Mouse (Mus musculus) ovary, postnatal 10 days (tissue): ENCODE measurements around the gene Tmod1.

Experiments
- DNase-seq: peaks from one replicate; pipeline ENCODE4 v3.0.0; 2022; ENCODE audit warnings: low spot score

Tmod1 gene

GRCm38 (mm10) chr4:46038892-46039751, at the start of gene Tmod1:
TSS of gene Tmod1 (plus strand) at chr4:46038935.
- no peak for DNase-seq

DNA sequence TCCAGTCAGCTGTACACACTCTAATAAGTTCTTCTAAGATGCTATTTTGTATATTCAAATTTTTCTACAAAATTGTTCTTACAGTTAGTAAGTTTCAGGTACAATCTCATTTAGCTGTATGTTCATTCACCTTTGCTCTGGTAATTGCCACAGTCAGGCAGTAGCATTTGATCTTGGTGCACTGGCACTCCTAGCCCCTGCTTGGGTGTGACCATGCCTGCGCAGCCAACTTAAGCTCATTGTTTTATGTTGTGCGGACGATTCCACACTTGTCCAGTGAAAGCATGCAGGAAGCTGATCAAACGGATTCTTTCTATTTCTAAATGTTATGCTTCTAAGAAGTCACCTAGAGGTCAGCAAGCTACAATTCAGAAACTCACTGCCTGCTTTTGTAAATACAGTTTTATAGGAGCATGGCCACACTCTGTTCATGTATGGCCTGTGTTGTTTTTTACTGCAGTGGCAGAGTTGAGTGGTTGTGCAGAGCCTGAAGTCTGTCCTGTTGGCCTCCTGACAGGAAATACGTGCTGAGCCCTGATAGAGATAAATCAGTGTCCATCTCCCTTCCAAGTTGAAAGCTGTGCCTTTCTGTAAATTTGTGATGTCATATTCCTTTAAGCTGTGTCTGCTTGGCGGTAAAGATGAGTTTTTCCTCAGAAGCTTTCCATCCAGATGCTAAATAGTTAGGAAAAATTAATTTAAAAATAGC, 48.2 kb upstream of the Tmod1 start:
- no peak for DNase-seq

GRCm38 (mm10) chr4:45998536-45998935, 40.2 kb upstream of the Tmod1 start:
- no peak for DNase-seq

- DNase-seq: no peak
Measured at GRCm38 (mm10) chr4:46008142-46008793, 30.5 kb upstream of the Tmod1 start.

GRCm38 (mm10) chr4:46011698-46012097, 27.0 kb upstream of the Tmod1 start:
- no peak for DNase-seq

DNA sequence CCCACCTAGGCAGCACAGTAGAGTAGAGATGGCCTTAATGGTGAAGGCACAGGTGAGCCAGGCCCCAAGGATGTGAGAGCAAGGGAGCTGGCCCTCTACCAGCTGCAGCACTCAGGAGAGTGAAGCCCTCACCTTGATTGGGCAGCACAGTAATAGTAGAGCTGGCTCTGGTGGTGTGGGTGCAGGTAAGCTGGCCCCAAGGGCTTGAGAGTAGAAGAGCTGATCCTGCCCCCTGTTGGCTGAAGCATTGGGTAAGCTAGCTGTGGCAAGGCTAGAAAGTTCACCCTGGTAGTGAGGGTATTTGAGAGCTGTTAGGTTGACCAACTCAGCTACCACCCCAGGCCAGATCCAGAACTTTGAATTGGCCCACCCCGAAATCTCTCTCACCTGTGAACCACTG, 23.1 kb upstream of the Tmod1 start:
- DNase-seq: no peak

- no peak for DNase-seq
Measured at GRCm38 (mm10) chr4:46023021-46023481, 15.7 kb upstream of the Tmod1 start.

DNA sequence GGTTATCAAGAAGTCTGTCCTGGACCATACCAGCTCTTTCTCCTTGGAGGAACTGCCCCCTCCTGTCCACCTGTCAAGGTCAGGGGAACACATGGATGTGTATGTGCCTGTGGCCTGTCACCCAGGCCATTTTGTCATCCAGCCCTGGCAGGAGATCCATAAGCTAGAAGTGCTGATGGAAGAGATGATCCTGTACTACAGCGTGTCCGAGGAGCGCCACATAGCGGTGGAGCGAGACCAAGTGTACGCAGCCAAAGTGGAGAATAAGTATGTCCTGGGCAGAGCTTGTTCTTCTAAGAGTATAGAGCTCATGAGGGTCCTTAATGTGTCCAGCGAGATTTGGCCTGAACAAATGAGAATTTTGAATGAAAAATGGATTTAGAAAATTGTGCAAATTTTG, 12.8 kb upstream of the Tmod1 start:
- no peak for DNase-seq

DNA sequence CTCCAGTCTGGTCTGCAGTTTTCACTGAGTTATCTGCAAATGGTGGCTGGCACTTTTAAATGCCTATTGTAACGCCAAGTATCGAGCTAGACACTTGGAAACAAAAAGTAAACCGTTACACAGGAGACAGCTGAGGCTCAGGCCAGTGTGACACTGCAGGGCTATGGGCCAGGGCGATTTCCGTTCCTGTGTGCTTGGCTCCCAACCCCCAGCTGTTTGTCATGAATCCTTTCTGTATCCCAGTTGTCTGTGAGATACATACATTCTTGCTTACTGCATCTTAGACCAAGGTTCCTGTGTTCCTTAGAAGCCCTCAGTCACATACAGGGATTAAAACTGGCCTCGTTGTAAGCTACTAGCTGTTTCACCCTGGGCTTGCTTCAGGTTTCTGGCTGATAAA, 10.5 kb upstream of the Tmod1 start:
- no peak for DNase-seq

DNA sequence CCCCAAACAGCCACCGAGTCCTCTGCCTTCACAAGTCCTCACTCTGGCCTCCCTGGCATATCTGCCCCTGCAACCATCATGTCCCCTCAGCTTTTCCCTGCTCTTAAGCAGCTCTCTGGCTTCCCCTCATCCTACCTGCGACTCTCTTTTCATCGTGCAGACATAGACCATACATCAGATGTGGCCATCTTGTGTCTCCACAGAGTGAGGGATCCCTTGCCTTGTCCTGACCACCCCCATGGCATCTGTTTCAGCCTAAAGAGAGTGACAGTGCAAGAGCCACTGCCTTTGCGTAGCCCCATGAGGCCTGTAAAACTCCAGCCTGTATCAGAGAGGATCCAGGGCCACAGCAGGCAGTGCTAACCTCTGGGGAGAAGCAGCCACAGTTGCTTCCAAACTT, 10.0 kb upstream of the Tmod1 start:
- no peak for DNase-seq

DNA sequence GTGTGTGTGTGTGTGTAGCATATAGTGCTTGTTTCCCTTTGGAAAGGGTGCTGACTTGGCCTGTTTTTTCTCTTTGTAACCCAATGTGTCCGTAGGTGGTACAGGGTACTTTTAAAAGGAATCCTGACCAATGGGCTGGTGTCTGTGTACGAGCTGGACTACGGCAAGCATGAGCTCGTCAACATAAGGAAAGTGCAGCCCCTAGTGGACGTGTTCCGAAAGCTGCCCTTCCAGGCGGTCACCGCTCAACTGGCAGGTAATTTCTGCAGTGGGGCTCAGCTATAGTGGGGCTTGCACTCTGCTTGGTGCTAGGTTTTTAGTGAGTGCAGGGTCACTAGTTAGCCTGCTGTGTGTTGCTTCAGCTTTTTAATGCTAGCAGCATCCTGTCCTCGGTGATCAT, 9.2 kb upstream of the Tmod1 start:
- no peak for DNase-seq

- DNase-seq: no peak
Measured at GRCm38 (mm10) chr4:46032448-46032847, 6.3 kb upstream of the Tmod1 start.

GRCm38 (mm10) chr4:46033197-46033596, 5.5 kb upstream of the Tmod1 start:
- no peak for DNase-seq

DNA sequence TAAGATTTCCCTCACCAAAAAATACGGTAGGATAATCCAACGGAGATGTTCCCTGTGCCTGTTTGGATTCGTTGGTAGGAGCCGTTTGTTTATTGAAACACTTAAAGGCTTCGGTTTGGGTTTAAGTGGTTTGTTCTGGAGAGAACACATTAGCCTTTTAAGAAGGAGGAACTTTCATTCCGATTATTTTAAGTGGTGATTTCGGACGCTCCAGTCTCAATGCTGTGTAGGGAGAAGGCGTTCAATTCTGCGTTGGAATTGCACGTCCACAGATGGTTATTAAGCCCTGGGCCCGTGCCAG, 194 bp upstream of the Tmod1 start:
- no peak for DNase-seq

GRCm38 (mm10) chr4:46039899-46040298, 1.2 kb downstream of the Tmod1 start:
- DNase-seq: no peak

- DNase-seq: no peak
Measured at GRCm38 (mm10) chr4:46040594-46041192, 2.0 kb downstream of the Tmod1 start.

DNA sequence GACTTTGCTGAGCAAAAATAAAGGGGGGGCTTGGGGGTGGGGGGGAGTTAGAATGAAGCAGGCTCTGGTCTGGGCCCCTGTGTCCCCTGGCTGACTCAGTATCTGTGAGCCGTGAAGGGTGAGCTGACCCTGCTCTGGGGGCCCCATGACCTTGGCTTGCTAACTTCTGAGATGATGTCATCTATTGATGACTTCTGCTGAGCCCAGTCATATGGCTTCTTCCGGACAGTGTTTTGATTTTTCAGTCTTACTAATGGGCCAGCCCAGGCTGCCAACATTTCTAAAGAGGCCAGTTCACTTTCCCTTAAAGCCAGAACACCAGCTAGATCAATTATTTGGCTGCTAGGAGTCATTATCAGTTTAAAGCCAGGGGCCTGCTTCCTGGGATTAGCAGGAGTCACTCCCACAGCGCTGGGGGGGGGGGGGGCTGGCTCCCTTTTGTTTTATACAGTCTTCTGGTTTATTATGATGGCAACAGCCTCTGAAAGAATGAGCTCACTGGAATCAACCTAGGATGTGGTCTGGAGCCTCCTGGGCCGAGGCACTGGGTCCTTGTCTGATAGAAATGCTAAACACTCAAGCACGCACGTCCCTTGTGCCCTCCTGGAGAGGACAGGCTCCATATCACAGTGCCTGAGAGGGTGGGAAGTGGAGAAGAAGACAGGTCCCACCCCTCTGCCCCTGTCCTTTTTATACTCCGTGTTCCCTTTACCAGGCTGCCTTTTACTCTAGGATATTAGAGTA, 3.2 kb downstream of the Tmod1 start:
- no peak for DNase-seq

GRCm38 (mm10) chr4:46042505-46042850, 3.7 kb downstream of the Tmod1 start:
- DNase-seq: no peak

- no peak for DNase-seq
Measured at GRCm38 (mm10) chr4:46043361-46043760, 4.6 kb downstream of the Tmod1 start.

- DNase-seq: no peak
Measured at GRCm38 (mm10) chr4:46047971-46048370, 9.2 kb downstream of the Tmod1 start.

GRCm38 (mm10) chr4:46048418-46048817, 9.7 kb downstream of the Tmod1 start:
- DNase-seq: no peak
